Mouse (Mus musculus): ENCODE data around the gene Itgax. TPM values are rescaled to one million over a fixed set of nuclear protein-coding genes. Genes with fewer than 3 reads are reported as not detected.

The Itgax gene
- 1.8 and 2.1 TPM in 2 replicates for polyA plus RNA-seq (2015; fragmentation: Nextera tagmentation; extraction: Ambion mirVana)

DNA sequence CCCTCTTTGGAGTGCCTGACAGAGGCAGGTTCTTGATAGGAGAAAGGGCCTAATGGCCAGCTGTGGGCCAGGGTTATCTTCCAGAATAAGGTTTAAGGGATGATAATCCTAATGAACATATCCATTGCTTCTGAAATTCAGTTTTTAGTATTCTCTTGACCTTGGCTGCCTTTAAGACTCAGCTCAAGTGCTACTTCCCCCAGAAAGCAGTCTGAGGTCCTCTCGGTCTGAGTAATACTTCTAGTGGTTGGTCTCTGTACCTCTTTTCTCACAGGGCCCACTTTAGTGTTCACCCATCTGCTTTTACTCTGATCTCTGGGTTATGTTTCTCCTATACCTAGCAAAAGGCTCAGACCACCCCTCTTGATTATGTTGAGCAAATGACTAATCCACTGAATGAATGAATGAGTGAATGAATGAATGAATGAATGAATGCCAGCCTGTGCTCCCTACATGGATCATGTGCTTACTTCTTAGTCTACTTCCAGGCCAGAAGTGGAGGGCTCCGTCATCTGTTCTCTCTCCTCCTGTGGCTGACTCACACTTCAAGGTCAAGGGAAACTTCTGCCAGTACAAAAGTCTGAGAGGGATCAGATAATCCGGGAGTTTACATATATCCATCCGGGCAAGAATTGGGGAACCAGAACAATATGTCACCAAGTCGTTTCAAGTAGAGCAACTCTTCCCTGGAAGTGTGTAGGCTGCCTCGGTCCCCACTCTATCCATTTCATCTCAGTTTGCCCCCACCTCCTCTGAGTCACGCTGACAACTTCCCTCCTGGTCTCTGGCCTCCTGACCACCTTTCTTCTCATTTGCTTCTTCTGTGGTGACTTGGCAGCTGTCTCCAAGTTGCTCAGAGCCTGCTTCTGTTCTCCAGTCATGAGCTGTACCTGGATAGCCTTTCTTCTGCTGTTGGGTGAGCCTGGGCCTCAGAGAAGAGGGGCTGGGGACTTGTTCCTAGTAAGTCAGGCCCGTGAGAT, at the start of gene Itgax:
TSS of gene Itgax (plus strand) at position 807 of the 980 bp plus-strand sequence.

GRCm38 (mm10) chr7:128154076-128154475, 24.7 kb downstream of the Itgax start, which contains the start of gene Itgad:
Gene Itgad, plus strand, starts transcription at chr7:128154376.

Other genes starting within 250 kb of the Itgax start
- gene Prss53, start 238.6 kb upstream of the Itgax start, polyA plus RNA-seq (2015; fragmentation: Nextera tagmentation; extraction: Ambion mirVana), result 0.21 and 0.31 TPM in 2 replicates
- not detected in 2 replicates for gene Gm21974, start 234.1 kb upstream of the Itgax start, polyA plus RNA-seq (2015; fragmentation: Nextera tagmentation; extraction: Ambion mirVana)
- gene Vkorc1, start 233.9 kb upstream of the Itgax start, polyA plus RNA-seq (2015; fragmentation: Nextera tagmentation; extraction: Ambion mirVana), result 66.3 and 74.3 TPM in 2 replicates
- 70.9 and 73.8 TPM in 2 replicates for gene Bckdk, start 225.5 kb upstream of the Itgax start, polyA plus RNA-seq (2015; fragmentation: Nextera tagmentation; extraction: Ambion mirVana)
- 19.3 and 20.4 TPM in 2 replicates for gene Kat8, start 217.0 kb upstream of the Itgax start, polyA plus RNA-seq (2015; fragmentation: Nextera tagmentation; extraction: Ambion mirVana)
- 0.52 and 0.64 TPM in 2 replicates for gene Prss8, start 199.4 kb upstream of the Itgax start, polyA plus RNA-seq (2015; fragmentation: Nextera tagmentation; extraction: Ambion mirVana)
- 1.9 TPM in 2 replicates for gene Prss36, start 182.8 kb upstream of the Itgax start, polyA plus RNA-seq (2015; fragmentation: Nextera tagmentation; extraction: Ambion mirVana)
- 194 and 202 TPM in 2 replicates for gene Fus, start 162.1 kb upstream of the Itgax start, polyA plus RNA-seq (2015; fragmentation: Nextera tagmentation; extraction: Ambion mirVana)
- gene Pycard, start 135.7 kb upstream of the Itgax start, polyA plus RNA-seq (2015; fragmentation: Nextera tagmentation; extraction: Ambion mirVana), result 59.4 and 76.0 TPM in 2 replicates
- gene Trim72, start 125.6 kb upstream of the Itgax start, polyA plus RNA-seq (2015; fragmentation: Nextera tagmentation; extraction: Ambion mirVana), result not detected in 2 replicates
- gene Itgam, start 66.9 kb upstream of the Itgax start, polyA plus RNA-seq (2015; fragmentation: Nextera tagmentation; extraction: Ambion mirVana), result 18.0 and 24.5 TPM in 2 replicates
- gene Gm49368, start 66.9 kb upstream of the Itgax start, polyA plus RNA-seq (2015; fragmentation: Nextera tagmentation; extraction: Ambion mirVana), result 0.92 and 0.96 TPM in 2 replicates
- 3.9 and 5.6 TPM in 2 replicates for gene Itgad, start 24.8 kb downstream of the Itgax start, polyA plus RNA-seq (2015; fragmentation: Nextera tagmentation; extraction: Ambion mirVana)
- 0.88 and 1.3 TPM in 2 replicates for gene Cox6a2, start 76.8 kb downstream of the Itgax start, polyA plus RNA-seq (2015; fragmentation: Nextera tagmentation; extraction: Ambion mirVana)
- gene Armc5, start 107.8 kb downstream of the Itgax start, polyA plus RNA-seq (2015; fragmentation: Nextera tagmentation; extraction: Ambion mirVana), result 9.4 and 10.8 TPM in 2 replicates
- 2.2 and 3.9 TPM in 2 replicates for gene 9130023H24Rik, start 108.5 kb downstream of the Itgax start, polyA plus RNA-seq (2015; fragmentation: Nextera tagmentation; extraction: Ambion mirVana)
- 32.3 and 33.7 TPM in 2 replicates for gene Tgfb1i1, start 117.3 kb downstream of the Itgax start, polyA plus RNA-seq (2015; fragmentation: Nextera tagmentation; extraction: Ambion mirVana)
- gene Slc5a2, start 136.1 kb downstream of the Itgax start, polyA plus RNA-seq (2015; fragmentation: Nextera tagmentation; extraction: Ambion mirVana), result 3.0 and 3.6 TPM in 2 replicates
- gene BC017158, start 168.6 kb downstream of the Itgax start, polyA plus RNA-seq (2015; fragmentation: Nextera tagmentation; extraction: Ambion mirVana), result 17.1 and 17.8 TPM in 2 replicates